Mouse (Mus musculus): ENCODE data around the gene Gnb1.
A peak's percentile ranks its signal among the peaks of the same experiment; 100 is the strongest.
"Not testable (repeated sequence)": the region's sequence is repeated elsewhere in the genome, so short reads cannot be mapped to it uniquely, and the experiment has no call there.

Gnb1 gene

DNA sequence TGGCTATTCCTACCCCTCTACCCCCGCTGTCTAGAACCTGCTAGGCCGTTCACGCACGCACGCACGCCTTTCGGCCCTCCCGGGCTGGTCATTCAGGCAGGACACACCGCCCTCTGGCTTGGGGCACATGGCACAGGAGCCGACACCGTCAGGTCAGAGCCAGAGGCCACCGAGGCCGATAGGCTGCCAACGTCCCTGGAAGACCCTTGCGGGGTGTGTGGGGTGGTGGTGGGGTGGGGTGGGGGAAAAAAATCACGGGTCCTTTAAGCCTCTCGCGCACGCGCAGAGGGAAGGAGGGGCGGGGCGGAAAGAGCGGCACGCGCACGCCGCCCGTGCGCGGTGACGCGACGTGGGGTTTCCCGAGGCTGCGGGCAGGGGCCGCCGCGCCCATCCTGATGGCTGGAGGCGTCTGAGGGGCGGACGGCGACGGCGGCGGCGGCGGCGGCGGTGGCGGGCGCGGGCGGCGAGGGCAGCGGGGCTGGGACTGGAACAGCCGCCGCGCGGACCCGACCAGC, at the start of gene Gnb1:
Gene Gnb1 (plus strand): TSS at position 372 of the 515 bp plus-strand sequence.
- peak; percentile 94 for DNase-seq

DNA sequence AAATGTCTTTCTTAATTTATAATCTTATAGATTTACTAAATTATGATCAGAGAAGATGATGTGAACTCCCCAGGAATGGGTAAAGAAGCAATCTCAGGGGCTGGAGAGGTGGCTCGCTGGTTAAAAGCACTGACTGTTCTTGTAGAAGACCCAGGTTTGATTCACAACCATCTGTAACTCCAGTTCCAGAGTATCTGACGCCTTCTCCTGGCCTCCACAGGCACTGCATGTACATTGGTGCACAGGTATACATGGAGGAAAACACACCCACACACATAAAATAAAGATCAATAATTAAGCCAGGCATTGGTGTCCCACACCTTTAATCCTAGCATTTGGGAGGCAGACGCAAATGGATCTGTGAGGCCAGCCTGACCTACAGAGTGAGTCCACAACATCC, 48.4 kb upstream of the Gnb1 start:
- DNase-seq, result no peak

DNA sequence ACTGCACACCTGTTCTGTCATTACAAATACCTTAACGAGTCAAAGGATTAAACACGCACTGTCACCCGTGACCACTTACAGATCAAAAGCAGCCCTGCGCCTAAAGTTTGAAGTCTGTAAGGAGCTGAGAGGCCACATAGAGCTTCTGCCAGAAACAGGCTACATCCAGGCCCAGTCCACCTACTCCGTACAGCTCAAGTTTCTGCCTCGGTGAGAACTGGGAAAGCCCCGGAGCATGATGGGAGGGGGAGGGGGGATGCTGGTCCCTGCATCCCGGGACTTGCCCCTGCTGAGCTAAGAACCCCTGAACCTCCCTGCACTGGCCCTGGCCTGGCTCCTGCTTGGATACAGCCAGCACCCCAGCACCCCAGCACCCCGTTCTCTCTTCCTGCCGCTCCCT, 39.6 kb upstream of the Gnb1 start:
- peak; percentile 44 for DNase-seq

DNA sequence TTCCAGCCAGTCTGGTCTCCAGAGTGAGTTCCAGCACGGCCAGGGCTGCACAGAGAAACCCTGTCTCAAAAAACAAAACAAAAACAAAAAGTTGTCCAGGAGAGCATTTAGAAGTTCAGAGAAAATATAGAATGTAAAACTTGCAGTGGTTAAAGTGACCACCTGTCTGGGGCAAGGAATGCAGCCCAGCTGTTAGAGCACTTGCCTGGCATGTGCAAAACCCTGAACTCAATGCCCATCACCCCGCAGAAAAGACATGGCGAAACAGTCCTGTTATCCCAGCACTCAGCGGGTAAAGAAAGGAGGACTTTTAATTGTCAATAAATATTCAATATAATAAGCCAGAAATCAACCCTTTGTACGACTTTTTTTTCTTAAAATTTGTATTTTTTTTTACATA, 32.6 kb upstream of the Gnb1 start:
- no peak for DNase-seq

DNA sequence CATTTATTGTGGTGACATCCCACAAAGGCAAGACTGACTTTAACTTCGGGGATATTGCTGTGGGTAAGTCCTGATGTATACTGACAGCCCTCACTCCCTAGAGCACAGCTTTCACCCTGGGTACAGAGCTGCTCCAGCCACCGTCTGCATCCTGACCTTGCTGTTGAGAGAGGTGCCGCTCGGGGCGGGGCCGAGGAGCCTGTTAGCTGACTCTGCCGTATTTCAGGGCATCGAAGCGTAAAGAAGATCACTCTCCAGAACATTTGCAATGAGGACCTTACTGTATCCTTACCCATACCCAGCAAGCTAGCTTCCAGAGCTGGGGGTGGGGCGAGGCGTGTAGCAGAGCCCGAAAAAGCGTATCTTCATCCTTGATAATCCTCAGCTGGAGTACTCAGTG, 28.1 kb upstream of the Gnb1 start:
- no peak for DNase-seq

DNA sequence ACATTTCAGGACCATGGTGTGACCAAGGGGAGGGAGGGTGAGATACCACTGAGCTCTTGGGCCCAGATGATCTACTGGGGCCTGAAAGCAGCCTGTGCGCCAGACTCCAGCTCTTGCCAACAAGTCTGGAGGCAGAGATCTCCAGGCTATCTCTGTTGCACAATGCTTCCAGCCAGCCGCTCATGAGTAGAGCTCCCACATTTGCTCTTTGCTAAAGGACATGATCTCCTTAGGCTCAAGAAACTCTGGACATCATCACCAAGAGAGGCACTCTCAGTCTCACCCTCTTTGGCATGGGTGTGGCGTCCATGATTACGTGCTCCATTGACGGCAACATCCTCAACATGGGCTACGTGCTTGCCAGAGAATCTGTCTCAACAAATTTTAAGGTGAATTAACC, 27.6 kb upstream of the Gnb1 start:
- DNase-seq, result no peak

DNA sequence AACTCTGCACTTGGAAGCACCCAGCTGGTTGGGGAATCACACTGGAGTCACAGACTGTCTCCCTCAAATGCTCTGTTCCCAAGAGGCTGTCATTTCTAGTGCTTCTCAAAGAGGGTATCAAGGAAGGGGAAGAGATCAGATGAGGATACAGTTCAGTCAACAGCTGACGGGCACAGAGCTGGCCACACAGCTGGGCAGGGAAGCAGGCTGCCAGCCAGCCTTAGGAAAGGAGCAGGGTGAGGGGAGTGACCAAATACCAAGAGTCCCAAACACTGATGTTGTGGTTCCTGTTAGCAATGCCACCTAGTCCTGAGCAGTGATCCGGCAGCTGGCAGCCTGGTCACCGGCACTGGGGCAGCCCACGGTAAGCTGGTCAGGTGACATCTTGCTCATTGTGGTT, 27.1 kb upstream of the Gnb1 start:
- no peak for DNase-seq

DNA sequence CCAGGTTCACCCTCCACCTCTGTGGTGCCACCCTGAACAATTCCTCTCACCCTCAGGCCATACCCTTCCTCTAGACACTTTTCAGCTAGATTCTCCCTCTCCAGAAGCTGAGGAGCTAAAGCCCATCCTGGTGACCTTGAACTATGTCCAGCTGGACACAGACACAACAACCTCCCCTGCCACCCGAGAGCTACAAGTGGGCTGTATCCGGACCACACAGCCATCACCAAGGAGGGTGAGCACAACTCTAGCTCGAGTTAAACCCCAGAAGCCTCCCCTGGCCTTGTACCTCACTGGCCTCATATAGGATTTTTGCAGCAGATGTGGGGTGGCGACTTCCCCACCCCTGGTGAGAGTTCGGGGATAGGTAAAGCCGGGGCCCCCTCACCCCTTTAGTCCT, 25.6 kb upstream of the Gnb1 start:
- no peak for DNase-seq

DNA sequence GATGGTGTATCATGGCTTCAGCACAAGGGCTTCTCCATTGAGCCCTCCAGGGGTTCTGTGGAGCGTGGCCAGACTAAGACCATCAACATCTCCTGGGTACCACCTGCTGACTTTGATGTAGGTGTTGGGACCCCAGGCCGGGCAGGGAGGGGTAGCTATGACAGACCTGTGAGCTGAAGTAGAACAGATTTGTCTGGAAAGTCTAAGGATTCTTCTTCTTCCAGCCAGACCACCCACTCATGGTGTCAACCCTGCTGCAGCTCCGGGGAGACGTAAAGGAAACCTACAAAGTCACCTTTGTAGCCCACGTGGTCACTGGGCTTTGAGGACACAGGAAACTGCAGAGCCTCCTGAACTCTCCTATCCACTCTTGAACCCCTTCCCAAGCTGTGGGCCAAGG, 25.1 kb upstream of the Gnb1 start:
- DNase-seq, result no peak

DNA sequence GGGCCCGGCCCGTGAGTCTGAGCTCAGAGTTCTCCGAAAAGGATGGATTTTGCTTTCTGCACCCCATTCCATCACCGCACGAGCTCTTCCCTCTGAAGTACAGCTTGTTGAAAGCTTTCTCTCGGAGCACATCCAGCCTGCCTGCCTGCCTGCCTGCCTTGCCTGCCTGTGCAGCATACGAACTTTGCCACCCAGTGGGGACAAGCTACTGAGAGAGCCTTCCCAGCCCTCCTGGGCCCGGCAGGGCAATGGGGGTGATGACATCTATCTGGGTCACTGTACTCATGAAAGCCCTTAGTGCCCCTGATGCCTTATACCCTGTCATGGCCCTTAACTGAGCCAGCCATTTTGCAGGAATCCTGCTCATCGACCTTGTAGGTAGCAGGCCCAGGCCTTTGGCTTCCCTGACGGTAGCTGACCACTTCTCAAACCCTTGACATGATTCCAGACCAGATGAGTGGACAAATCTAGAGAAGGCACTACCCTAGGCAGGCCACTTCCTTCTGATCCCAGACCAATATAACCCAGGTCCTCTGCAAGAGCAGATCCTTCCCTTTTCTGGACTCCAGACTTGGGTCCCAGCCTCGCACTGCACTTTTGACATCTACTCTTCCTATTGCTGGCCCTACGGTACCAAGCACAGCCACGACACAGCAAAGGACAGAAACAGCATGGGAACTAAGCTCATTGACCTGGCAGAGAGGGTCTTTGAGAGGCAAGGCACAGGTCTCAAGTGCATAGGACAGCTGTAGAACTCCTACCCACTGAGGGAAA, 23.7 kb upstream of the Gnb1 start:
- no peak for DNase-seq

DNA sequence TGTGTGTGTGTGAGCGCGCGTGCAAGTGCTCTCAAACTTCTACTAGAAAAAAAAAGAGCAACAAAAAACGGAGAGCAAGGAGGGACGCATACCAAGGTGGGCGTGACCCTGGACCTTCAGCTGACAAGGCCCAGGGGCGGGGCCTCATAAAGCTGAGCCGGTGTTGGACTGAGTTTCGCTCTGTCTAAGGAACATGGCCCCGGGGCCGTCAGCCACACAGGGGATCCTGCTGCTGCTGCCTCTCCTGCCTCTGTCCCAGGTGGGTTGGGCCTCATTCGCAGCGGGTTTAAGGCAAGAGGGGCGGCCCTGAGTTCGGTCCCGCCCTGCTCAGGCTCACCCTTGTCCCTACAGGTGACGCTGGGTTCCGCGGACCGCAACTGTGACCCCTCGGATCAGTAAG, 22.2 kb upstream of the Gnb1 start, which contains the start of gene Tmem52:
Gene Tmem52 (plus strand): TSS at position 163 of the 400 bp plus-strand sequence.
- DNase-seq, result peak; percentile 70

DNA sequence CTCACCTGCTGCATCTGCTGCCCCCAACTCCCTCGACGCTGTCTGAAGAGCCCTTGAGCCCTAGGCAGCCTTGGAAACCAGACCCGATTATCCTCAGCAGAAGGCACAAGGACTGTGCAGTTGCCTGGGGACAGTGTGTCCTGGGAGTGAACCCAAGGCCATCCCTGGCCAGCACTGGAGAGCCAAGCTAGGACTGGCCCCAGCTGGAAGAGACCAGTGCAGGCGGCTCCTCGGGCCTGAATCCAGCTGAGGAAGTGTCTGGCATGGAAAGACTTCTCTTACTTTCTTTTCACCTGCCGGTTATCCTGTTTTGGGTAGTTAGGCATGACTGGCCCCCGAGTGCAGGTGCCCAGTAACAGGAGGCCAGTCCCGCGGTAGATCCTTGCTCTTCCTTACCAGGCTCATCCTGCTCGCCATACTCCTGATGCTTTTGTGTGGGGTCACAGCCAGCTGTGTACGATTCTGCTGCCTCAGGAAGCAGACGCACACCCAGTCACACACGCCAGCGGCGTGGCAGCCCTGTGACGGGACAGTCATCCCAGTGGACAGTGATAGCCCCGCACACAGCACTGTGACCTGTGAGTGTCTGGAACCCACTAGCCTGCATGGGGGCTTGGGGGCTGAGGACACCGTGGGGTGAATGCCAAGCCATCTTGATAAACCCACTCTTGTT, 21.4 kb upstream of the Gnb1 start:
- DNase-seq, result no peak

DNA sequence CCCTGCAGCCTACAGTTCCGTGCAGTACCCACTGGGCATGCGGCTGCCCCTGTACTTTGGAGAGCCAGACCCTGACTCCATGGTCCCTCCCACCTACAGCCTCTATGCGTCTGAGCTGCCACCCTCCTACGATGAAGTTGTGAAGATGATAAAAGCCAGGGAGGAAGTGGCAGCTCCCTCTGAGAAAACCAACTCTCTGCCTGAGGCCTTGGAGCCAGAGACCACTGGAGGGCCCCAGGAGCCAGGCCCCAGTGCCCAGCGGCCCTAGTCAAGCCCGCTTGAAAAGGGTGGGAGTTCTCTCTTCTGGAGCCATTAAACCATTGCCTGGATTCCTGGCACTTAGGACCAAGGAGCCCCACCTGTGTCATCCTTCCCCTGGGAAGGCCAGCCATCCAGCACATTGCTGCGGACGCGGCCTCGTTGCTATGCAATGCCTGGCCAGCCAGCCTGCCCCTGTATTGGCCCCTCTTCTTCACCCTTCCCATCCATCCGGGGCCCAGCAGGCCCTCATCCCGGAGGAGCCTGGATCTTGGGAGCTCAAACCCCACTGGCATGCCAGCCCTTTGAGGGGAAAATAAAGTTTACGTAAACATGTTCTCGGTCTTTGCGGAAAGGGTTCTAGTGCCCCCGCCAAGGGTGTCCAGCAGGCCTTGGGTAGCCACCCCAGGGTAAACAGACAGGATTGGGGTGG, 20.8 kb upstream of the Gnb1 start:
- DNase-seq, result no peak

DNA sequence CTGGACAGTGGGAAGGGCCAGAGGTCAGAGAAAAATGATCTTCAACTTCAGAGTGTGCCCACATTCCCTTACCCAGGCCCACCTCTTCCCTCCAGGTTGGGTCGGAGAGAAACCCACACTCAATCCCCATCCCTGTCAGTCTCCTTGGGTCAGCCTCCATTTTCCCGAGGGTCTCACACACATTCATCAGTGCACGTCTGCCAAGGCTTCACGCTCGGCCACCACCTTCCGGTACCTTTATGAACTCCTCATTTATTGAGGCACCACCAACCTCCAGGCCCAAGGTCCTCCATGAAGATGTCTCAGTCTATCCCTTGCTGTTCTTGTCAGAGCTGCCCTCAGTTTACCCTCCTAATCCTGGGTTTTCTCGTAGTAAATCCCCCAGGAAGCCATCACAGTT, 20.2 kb upstream of the Gnb1 start:
- no peak for DNase-seq

DNA sequence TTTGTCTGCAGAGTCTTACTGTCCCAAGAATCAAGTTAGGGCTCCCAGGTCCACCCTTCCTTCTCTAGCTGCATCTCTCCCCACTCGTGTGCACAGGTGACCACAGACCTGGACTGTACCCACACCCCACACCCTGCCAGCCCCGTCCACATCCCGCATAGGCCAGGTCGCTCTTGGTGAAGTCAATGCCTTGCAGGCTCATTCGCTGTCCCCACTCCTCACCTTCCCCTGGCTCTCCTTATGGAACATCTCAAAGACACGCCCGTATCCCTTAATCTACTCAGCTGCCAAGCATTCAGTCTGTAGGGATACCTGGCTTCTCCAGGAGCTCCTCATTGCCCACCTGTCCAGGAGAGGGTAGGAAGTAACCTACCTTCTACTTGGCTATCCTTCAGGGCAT, 19.8 kb upstream of the Gnb1 start:
- DNase-seq, result no peak

DNA sequence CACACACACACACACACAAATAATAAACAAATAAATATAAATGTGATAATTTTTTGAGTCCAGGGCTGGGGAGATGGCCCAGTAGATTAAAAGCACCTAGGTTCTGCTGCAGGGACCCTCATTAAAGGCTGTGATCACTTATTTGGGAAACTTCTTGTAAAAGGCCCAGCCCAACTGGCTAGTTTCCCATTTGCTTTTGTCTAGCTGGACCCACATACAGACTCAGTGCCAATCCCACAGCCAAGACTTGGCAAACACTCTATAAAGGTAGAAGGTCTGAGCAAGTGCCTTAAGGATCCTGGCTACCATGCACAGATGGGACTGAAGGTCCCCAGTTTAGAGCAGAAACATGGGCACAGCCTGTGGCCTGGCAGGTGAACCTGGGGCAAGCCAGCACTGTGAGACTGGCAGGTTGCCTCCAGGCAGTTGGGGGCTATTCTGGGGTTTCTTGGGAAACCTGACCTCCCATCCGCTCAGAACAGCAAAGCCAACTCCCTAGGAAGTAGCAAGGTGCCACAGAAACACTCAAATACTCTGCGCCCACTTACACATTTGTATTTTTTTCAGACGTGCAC, 18.4 kb upstream of the Gnb1 start:
- no peak for DNase-seq

DNA sequence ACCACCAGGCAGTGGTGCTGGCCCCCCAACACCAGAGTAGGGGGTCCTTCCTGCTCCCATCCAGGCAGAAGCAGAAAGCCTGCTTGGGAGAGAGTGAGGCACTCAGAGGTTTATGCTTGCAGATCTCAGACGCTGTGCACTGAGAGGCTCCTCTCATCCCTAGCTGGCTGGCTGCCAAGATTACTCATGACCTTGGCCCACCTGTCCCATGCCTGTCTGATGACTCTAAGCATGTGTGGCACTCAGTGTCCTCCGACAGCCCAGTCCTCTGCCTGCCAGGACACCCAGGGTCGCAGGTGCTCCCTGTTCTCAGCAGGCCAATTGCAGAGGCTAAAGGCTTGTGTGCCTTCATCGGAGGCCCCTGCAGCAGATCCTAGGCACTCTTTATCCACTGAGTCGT, 17.8 kb upstream of the Gnb1 start:
- DNase-seq, result no peak

DNA sequence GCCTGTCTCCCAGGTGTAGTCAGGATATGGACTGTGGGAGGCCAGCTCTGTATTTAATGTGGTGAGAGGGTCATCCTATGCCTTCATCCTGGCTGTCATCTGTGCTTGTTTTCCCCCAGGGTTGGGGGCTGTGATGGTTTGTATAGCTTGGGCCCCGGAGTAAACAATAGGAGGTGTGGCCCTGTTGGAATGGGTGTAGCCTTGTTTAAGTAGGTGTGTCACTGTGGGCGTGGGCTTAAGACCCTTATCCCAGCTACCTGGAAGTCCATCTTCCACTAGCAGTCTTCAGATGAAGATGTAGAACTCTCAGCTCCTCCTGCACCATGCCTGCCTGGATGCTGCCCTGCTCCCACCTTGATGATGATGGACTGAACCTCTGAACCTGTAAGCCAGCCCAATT, 17.4 kb upstream of the Gnb1 start:
- not testable (repeated sequence) for DNase-seq

DNA sequence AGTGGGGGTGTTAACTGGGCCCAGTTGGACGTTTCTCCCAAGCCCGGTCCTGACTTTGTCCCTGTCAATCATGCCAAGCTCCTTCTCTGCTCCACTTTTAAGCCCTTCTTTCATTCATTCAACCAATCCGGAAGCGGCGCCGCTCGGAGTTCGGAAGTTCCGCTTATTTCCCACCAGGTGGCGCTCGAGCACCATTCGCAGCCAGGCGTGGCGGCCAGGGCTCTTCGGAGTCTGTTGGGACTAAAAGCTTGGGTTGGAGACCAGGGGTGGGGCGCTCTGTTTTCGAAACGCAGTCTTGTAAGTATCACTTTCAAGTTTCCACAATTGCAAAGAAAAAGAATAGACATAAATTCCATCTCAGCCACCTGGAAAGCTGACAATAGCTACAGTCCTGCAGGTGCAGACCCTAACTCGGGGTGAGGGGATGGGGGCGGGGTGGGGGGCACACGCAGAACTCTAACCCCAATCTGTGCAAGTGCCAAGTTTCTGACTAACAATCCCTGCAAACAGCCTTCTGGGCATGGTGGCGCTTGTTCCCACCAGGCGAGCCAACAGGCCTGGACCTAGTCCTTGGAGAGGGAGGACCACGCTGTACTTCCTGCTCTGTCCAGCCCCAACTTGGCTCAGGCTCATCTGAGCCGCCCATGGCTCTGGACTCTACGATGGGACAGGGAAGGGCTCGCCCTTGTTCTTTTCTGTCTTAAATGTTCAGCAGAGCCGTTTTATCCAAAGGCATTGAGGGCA, 9.6 kb upstream of the Gnb1 start:
- peak; percentile 87 for DNase-seq

DNA sequence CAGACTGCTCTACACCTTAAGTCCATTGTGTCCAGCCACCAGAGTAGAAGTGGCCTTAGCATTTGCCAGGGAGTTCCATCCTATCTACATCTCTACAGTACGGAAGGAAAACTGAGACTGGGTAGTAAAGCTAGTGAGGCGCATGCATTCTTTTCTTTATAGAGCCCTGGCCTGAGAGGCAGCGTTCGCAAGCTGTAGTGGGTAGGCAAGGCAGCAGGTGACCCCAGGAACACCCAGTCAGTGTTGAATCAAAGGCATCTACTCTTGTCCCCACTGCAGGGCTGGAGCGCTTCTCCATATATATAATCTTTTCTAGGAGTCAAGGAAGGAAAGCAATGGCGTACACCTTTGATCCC, 9.1 kb upstream of the Gnb1 start:
- DNase-seq, result no peak

DNA sequence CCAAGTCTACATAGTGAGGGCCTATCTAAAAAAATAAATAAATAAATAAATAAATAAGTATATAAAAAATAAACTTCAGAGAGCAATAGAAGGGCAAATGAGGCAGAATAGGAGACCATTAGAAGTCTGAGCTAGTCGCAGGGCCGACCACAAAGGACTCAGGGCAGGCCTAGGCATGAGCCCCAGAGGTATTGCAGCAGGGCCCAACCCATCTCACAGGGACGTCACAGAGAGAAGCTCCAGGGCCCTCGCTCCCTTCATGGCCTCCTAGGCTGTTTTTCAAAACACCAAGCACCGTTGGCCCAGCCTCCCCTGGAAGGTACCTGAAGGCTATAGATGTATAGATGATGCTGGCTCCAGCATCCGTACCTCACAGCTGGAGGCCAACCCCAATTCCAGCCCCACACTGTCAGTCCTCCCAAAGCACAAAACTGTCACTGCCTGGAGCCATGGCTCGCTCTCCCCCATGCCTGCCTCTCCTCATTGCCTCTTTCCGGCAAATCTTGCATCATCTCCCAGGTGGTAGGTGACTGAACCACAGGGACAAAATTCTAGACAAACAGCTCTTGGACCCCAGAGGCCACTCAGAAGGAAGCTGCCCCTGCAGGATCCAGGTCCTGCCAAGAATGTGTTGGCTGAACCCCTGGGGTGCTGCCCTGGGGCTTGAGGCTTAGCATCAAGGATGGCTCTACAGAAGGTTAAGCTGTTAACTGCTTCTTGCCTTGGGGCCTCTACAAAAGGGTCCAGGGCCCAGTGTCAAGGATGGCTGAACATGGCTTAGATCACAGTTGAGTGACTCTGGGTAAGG, 8.2 kb upstream of the Gnb1 start:
- no peak for DNase-seq

DNA sequence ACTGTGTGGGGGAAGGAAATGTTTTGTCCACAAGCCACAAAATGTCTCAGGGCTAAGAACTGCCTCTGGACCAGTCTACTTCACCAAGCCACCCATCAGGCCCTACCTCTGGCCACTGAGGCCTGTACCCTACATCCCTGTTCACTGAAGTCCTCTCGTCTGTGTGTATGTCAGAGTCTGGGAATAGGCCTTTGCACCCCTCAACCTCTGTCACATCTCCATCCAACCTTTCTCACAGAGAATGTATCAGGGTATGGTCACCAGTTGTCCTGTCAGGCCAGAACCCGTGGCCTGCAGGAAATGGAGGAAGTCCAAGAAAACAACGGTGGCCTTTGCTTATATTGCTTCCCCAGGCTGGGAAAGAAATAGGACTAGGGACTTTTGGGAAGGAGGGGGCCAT, 5.6 kb upstream of the Gnb1 start:
- DNase-seq, result no peak

Measured in embryo, embryonic 11 days (tissue).